Mouse (Mus musculus): ENCODE data around the gene Rsg1.

DNA sequence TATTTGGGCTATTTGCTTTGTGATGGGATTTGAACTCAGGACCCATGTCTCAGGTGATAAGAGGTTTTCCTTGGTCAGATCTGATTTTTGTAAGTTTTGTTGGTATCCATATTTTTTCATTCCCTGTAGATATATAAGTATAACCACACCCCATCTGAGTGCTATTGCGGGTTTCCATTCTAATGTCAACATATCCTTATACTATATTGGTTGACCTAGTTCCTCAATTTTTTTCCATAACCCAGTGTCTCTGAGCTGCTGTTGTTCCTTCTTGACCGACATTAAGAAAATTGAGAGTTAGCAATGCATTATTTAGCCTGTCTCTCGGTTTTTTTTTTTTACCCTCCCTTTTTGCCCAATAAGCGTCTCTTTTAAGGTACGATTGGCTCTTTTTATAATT is 9.0 kb downstream of the Rsg1 start:
- TF ChIP-seq CTCF (IDR thresholded peaks at IDR 0.05), result no peak
- TF ChIP-seq EP300 (IDR thresholded peaks at IDR 0.05), result no peak
